Mouse (Mus musculus): Measurements from ENCODE around the gene Olfr832. TPM values are rescaled to one million over a fixed set of nuclear protein-coding genes. Genes with fewer than 3 reads are reported as not detected.
"Not testable (repeated sequence)": the region's sequence is repeated elsewhere in the genome, so short reads cannot be mapped to it uniquely, and the experiment has no call there.

Gene Olfr832
- polyA plus RNA-seq (2012; rRNA removed) (not detected in 2 replicates), polyA plus RNA-seq (2014; fragmentation: Nextera tagmentation; extraction: Ambion mirVana) (not detected in 2 replicates)

- H3K27ac ChIP-seq; H3K4me3 ChIP-seq (ENCODE audit: insufficient read depth in 1 of 2, low read depth in 2 of 2, low read length in 2 of 2); H3K36me3 ChIP-seq (replicated peaks; ENCODE audit: control insufficient read depth, insufficient read depth, low read depth); H3K4me2 ChIP-seq (ENCODE audit: low read depth); H3K4me1 ChIP-seq (replicated peaks; ENCODE audit: control insufficient read depth in 2 of 2, insufficient read depth in 2 of 2, low read length in 1 of 2); H3K27me3 ChIP-seq (ENCODE audit: control insufficient read depth, insufficient read depth, low read length); DNase-seq (ENCODE audit: low read depth in 3 of 3, low spot score in 3 of 3); ATAC-seq (ENCODE audit: insufficient read depth); H3K9me3 ChIP-seq (ENCODE audit: control insufficient read depth, low read length); H3K9ac ChIP-seq (replicated peaks): not testable (repeated sequence)
- 56% methylated on average over 2 of the region's 2 CpGs for WGBS (ENCODE audit: insufficient replicate concordance)
These were observed at the start of gene Olfr832 for GRCm38 (mm10) chr9:18936822-18937221. TSS of gene Olfr832 (plus strand) at chr9:18937122.

- H3K4me1 ChIP-seq (replicated peaks; ENCODE audit: control insufficient read depth in 2 of 2, insufficient read depth in 2 of 2, low read length in 1 of 2); DNase-seq (ENCODE audit: low read depth in 3 of 3, low spot score in 3 of 3); H3K9me3 ChIP-seq (ENCODE audit: control insufficient read depth, low read length); H3K4me3 ChIP-seq (ENCODE audit: insufficient read depth in 1 of 2, low read depth in 2 of 2, low read length in 2 of 2); H3K27ac ChIP-seq; H3K4me2 ChIP-seq (ENCODE audit: low read depth); ATAC-seq (ENCODE audit: insufficient read depth); H3K36me3 ChIP-seq (replicated peaks; ENCODE audit: control insufficient read depth, insufficient read depth, low read depth); H3K9ac ChIP-seq (replicated peaks); H3K27me3 ChIP-seq (ENCODE audit: control insufficient read depth, insufficient read depth, low read length): not testable (repeated sequence)
- 57% methylated on average over 2 of the region's 2 CpGs for WGBS (ENCODE audit: insufficient replicate concordance)
These were observed 29.2 kb upstream of the Olfr832 start for GRCm38 (mm10) chr9:18907699-18908098.

- H3K4me2 ChIP-seq (ENCODE audit: low read depth); H3K27ac ChIP-seq; H3K4me3 ChIP-seq (ENCODE audit: insufficient read depth in 1 of 2, low read depth in 2 of 2, low read length in 2 of 2); DNase-seq (ENCODE audit: low read depth in 3 of 3, low spot score in 3 of 3); ATAC-seq (ENCODE audit: insufficient read depth); H3K36me3 ChIP-seq (replicated peaks; ENCODE audit: control insufficient read depth, insufficient read depth, low read depth); H3K27me3 ChIP-seq (ENCODE audit: control insufficient read depth, insufficient read depth, low read length); H3K9me3 ChIP-seq (ENCODE audit: control insufficient read depth, low read length); H3K9ac ChIP-seq (replicated peaks); H3K4me1 ChIP-seq (replicated peaks; ENCODE audit: control insufficient read depth in 2 of 2, insufficient read depth in 2 of 2, low read length in 1 of 2): not testable (repeated sequence)
- 66% methylated on average over 16 of the region's 16 CpGs for WGBS (ENCODE audit: insufficient replicate concordance)
These were observed 9.0 kb upstream of the Olfr832 start for GRCm38 (mm10) chr9:18927921-18928320.

GRCm38 (mm10) chr9:18962021-18962420 is 25.1 kb downstream of the Olfr832 start:
- TF ChIP-seq CTCF (IDR thresholded peaks at IDR 0.05; ENCODE audit: low read depth) = no peak
- TF ChIP-seq EP300 (IDR thresholded peaks at IDR 0.05; ENCODE audit: low read depth) = no peak
- H3K4me1 ChIP-seq (replicated peaks; ENCODE audit: control insufficient read depth in 2 of 2, insufficient read depth in 2 of 2, low read length in 1 of 2) = no peaks in the 10 kb centered on the region
- H3K9ac ChIP-seq (replicated peaks) = no peak overlapping the region
- H3K4me2 ChIP-seq (ENCODE audit: low read depth) = no peak overlapping the region
- no peak for DNase-seq (ENCODE audit: low read depth in 3 of 3, low spot score in 3 of 3)
- no peaks in the 10 kb centered on the region for H3K27me3 ChIP-seq (ENCODE audit: control insufficient read depth, insufficient read depth, low read length)
- no peak for ATAC-seq (ENCODE audit: insufficient read depth)
- H3K4me3 ChIP-seq (ENCODE audit: insufficient read depth in 1 of 2, low read depth in 2 of 2, low read length in 2 of 2) = no peak overlapping the region
- H3K9me3 ChIP-seq (ENCODE audit: control insufficient read depth, low read length) = no peaks in the 10 kb centered on the region
- H3K36me3 ChIP-seq (replicated peaks; ENCODE audit: control insufficient read depth, insufficient read depth, low read depth) = no peaks in the 10 kb centered on the region
- H3K27ac ChIP-seq = no peak overlapping the region

- no peak for DNase-seq (ENCODE audit: low read depth in 3 of 3, low spot score in 3 of 3)
- Histone ChIP-seq H3K9ac (replicated peaks) (no peak within 1 kb of the TSS), H3K27me3 (ENCODE audit: control insufficient read depth, insufficient read depth, low read length) (no peaks in the 10 kb centered on the region), H3K4me3 (ENCODE audit: insufficient read depth in 1 of 2, low read depth in 2 of 2, low read length in 2 of 2) (no peak within 1 kb of the TSS), H3K4me1 (replicated peaks; ENCODE audit: control insufficient read depth in 2 of 2, insufficient read depth in 2 of 2, low read length in 1 of 2) (no peaks in the 10 kb centered on the region), H3K9me3 (ENCODE audit: control insufficient read depth, low read length) (no peaks in the 10 kb centered on the region), H3K36me3 (replicated peaks; ENCODE audit: control insufficient read depth, insufficient read depth, low read depth) (no peaks in the 10 kb centered on the region), H3K4me2 (ENCODE audit: low read depth) (no peak within 1 kb of the TSS), H3K27ac (no peak within 1 kb of the TSS)
- TF ChIP-seq CTCF (IDR thresholded peaks at IDR 0.05; ENCODE audit: low read depth) (no peak), EP300 (IDR thresholded peaks at IDR 0.05; ENCODE audit: low read depth) (no peak)
- WGBS (ENCODE audit: insufficient replicate concordance) = 49% methylated on average over 3 of the region's 3 CpGs
- ATAC-seq (ENCODE audit: insufficient read depth) = no peak
These were observed 50.8 kb downstream of the Olfr832 start, which contains the start of gene Olfr834 for GRCm38 (mm10) chr9:18987690-18988089. TSS of gene Olfr834 (plus strand) at chr9:18987990.

Other genes starting within 250 kb of the Olfr832 start
- gene Olfr24, start 173.1 kb upstream of the Olfr832 start, polyA plus RNA-seq (2012; rRNA removed) = not detected in 2 replicates
- gene Olfr24, start 173.1 kb upstream of the Olfr832 start, polyA plus RNA-seq (2014; fragmentation: Nextera tagmentation; extraction: Ambion mirVana) = not detected in 2 replicates
- gene Olfr828, start 117.6 kb upstream of the Olfr832 start, polyA plus RNA-seq (2012; rRNA removed) = not detected in 2 replicates
- not detected in 2 replicates for gene Olfr828, start 117.6 kb upstream of the Olfr832 start, polyA plus RNA-seq (2014; fragmentation: Nextera tagmentation; extraction: Ambion mirVana)
- gene Olfr829, start 82.2 kb upstream of the Olfr832 start, polyA plus RNA-seq (2012; rRNA removed) = not detected in 2 replicates
- gene Olfr829, start 82.2 kb upstream of the Olfr832 start, polyA plus RNA-seq (2014; fragmentation: Nextera tagmentation; extraction: Ambion mirVana) = not detected in 2 replicates
- not detected in 2 replicates for gene Olfr830, start 62.4 kb upstream of the Olfr832 start, polyA plus RNA-seq (2012; rRNA removed)
- gene Olfr830, start 62.4 kb upstream of the Olfr832 start, polyA plus RNA-seq (2014; fragmentation: Nextera tagmentation; extraction: Ambion mirVana) = not detected in 2 replicates
- not detected in 2 replicates for gene Olfr834, start 50.9 kb downstream of the Olfr832 start, polyA plus RNA-seq (2012; rRNA removed)
- not detected in 2 replicates for gene Olfr834, start 50.9 kb downstream of the Olfr832 start, polyA plus RNA-seq (2014; fragmentation: Nextera tagmentation; extraction: Ambion mirVana)
- gene Olfr835, start 95.6 kb downstream of the Olfr832 start, polyA plus RNA-seq (2012; rRNA removed) = not detected in 2 replicates
- gene Olfr835, start 95.6 kb downstream of the Olfr832 start, polyA plus RNA-seq (2014; fragmentation: Nextera tagmentation; extraction: Ambion mirVana) = not detected in 2 replicates
- gene Olfr836, start 183.3 kb downstream of the Olfr832 start, polyA plus RNA-seq (2012; rRNA removed) = not detected in 2 replicates
- not detected in 2 replicates for gene Olfr836, start 183.3 kb downstream of the Olfr832 start, polyA plus RNA-seq (2014; fragmentation: Nextera tagmentation; extraction: Ambion mirVana)
- gene Olfr837, start 199.2 kb downstream of the Olfr832 start, polyA plus RNA-seq (2012; rRNA removed) = not detected in 2 replicates
- gene Olfr837, start 199.2 kb downstream of the Olfr832 start, polyA plus RNA-seq (2014; fragmentation: Nextera tagmentation; extraction: Ambion mirVana) = not detected in 2 replicates
- gene Olfr839-ps1, start 240.2 kb downstream of the Olfr832 start, polyA plus RNA-seq (2012; rRNA removed) = not detected in 2 replicates
- not detected in 2 replicates for gene Olfr839-ps1, start 240.2 kb downstream of the Olfr832 start, polyA plus RNA-seq (2014; fragmentation: Nextera tagmentation; extraction: Ambion mirVana)